In genomic region chr5:21424614-21425602, GRCm38 (mm10) we compare ENCODE assay signal across 8 mouse cellular contexts. TPM values are rescaled to one million over a fixed set of nuclear protein-coding genes. Genes with fewer than 3 reads are reported as not detected.
DNase-seq lines count a peak whose midpoint lies in the region; ATAC-seq and TF ChIP-seq lines count a peak whose summit lies in the region.

Gene Ccdc146 (minus strand): TSS chr5:21424677.
Gene Fam185a (plus strand): TSS chr5:21424958.

- H3K9ac ChIP-seq in embryonic facial prominence, embryonic 15.5 days: peak within 1 kb of the TSS; percentile 77
- H3K9ac ChIP-seq in limb, embryonic 14.5 days (ENCODE audit: low read depth, low read length, severe bottlenecking): peak within 1 kb of the TSS; percentile 69
- peak within 1 kb of the TSS; percentile 64 for H3K9ac ChIP-seq in midbrain, postnatal 0 days (replicated peaks; ENCODE audit: low read length, poor library complexity, severe bottlenecking)

- peak; percentile 99 for DNase-seq in 416B (ENCODE audit: low read depth)
- DNase-seq in heart, adult 8-10 months (ENCODE audit: low spot score): peak; percentile 97
- peak; percentile 99 for DNase-seq in kidney, adult 9 months
- DNase-seq in limb, embryonic 14.5 days (ENCODE audit: low spot score): peak; percentile 100
- DNase-seq in midbrain, postnatal 0 days (ENCODE audit: low spot score): peak; percentile 100
- peak; percentile 63 to 74 for DNase-seq in spleen, postnatal 14 days (ENCODE audit: low spot score in 2 of 2)

- H3K9me3 ChIP-seq in embryonic facial prominence, embryonic 15.5 days (replicated peaks): no peaks in the 10 kb centered on the region
- no peaks in the 10 kb centered on the region for H3K9me3 ChIP-seq in limb, embryonic 14.5 days (ENCODE audit: control insufficient read depth, low read length)
- no peaks in the 10 kb centered on the region for H3K9me3 ChIP-seq in midbrain, postnatal 0 days (ENCODE audit: low read length)

- ATAC-seq in embryonic facial prominence, embryonic 15.5 days (ENCODE audit: insufficient number of reproducible peaks, low FRiP score, low TSS enrichment, low read depth): peak; percentile 99
- peak; percentile 100 for ATAC-seq in limb, embryonic 14.5 days (ENCODE audit: low FRiP score, low read depth)
- ATAC-seq in midbrain, postnatal 0 days (ENCODE audit: low FRiP score): peak; percentile 100

- H3K4me3 ChIP-seq in bone marrow, adult 2 months (replicated peaks; ENCODE audit: control insufficient read depth, low read depth, low read length): peak within 1 kb of the TSS; percentile 99
- peak within 1 kb of the TSS; percentile 81 for H3K4me3 ChIP-seq in embryonic facial prominence, embryonic 15.5 days (replicated peaks)
- peak within 1 kb of the TSS; percentile 81 for H3K4me3 ChIP-seq in limb, embryonic 14.5 days (replicated peaks; ENCODE audit: low read length)
- H3K4me3 ChIP-seq in midbrain, postnatal 0 days (ENCODE audit: low read depth, low read length): peak within 1 kb of the TSS; percentile 92

- under 1% methylated on average over 68 of the region's 68 CpGs for WGBS in bone marrow, adult 2 months
- under 1% methylated on average over 68 of the region's 68 CpGs for WGBS in embryonic facial prominence, embryonic 15.5 days
- under 1% methylated on average over 66 of the region's 68 CpGs for WGBS in limb, embryonic 14.5 days
- under 1% methylated on average over 68 of the region's 68 CpGs for WGBS in midbrain, postnatal 0 days

- no peaks in the 10 kb centered on the region for H3K27me3 ChIP-seq in embryonic facial prominence, embryonic 15.5 days
- no peaks in the 10 kb centered on the region for H3K27me3 ChIP-seq in limb, embryonic 14.5 days (ENCODE audit: control insufficient read depth, insufficient read depth, low read length)
- no peaks in the 10 kb centered on the region; the same call in 1 of the 2 replicates for H3K27me3 ChIP-seq in midbrain, postnatal 0 days (ENCODE audit: insufficient read depth, low read length)

- peak within 1 kb of the TSS; percentile 91 for H3K4me2 ChIP-seq in embryonic facial prominence, embryonic 15.5 days (replicated peaks)
- peak within 1 kb of the TSS; percentile 98 for H3K4me2 ChIP-seq in limb, embryonic 14.5 days (replicated peaks; ENCODE audit: low read depth, low read length, severe bottlenecking)
- peak within 1 kb of the TSS; percentile 97 for H3K4me2 ChIP-seq in midbrain, postnatal 0 days (ENCODE audit: low read depth, low read length, poor library complexity, severe bottlenecking)

- H3K27ac ChIP-seq in bone marrow, adult 2 months (ENCODE audit: control insufficient read depth, insufficient read depth, low read depth, low read length, poor library complexity): peak within 1 kb of the TSS; percentile 17
- no peak within 1 kb of the TSS for H3K27ac ChIP-seq in embryonic facial prominence, embryonic 15.5 days (replicated peaks)
- H3K27ac ChIP-seq in limb, embryonic 14.5 days (replicated peaks; ENCODE audit: low read depth, low read length): no peak within 1 kb of the TSS
- H3K27ac ChIP-seq in midbrain, postnatal 0 days (ENCODE audit: low read depth, low read length): no peak within 1 kb of the TSS

- no peak for TF ChIP-seq POLR2A in bone marrow, adult 2 months (IDR thresholded peaks at IDR 0.05; ENCODE audit: borderline replicate concordance, control insufficient read depth, low read depth, low read length)
- TF ChIP-seq POLR2A in limb, embryonic 14.5 days (IDR thresholded peaks at IDR 0.05; ENCODE audit: borderline replicate concordance, extremely low read depth, insufficient read depth, insufficient read length): no peak

- H3K4me1 ChIP-seq in bone marrow, adult 2 months (ENCODE audit: control insufficient read depth, insufficient read depth, low read length): no peaks in the 10 kb centered on the region; the same call in 1 of the 2 replicates
- peaks cover 9% of the 10 kb centered on the region; the same call in 1 of the 2 replicates for H3K4me1 ChIP-seq in embryonic facial prominence, embryonic 15.5 days
- H3K4me1 ChIP-seq in limb, embryonic 14.5 days (ENCODE audit: control insufficient read depth, insufficient read depth, low read length): peaks cover 4% of the 10 kb centered on the region; the same call in 1 of the 2 replicates
- no peaks in the 10 kb centered on the region; the same call in 1 of the 2 replicates for H3K4me1 ChIP-seq in midbrain, postnatal 0 days (ENCODE audit: insufficient read depth, low read length)

- H3K36me3 ChIP-seq in embryonic facial prominence, embryonic 15.5 days: no peaks in the 10 kb centered on the region
- no peaks in the 10 kb centered on the region for H3K36me3 ChIP-seq in limb, embryonic 14.5 days (ENCODE audit: control insufficient read depth, insufficient read depth, low read length)
- H3K36me3 ChIP-seq in midbrain, postnatal 0 days (ENCODE audit: insufficient read depth, low read length): no peaks in the 10 kb centered on the region

- TF ChIP-seq CTCF in bone marrow, adult 2 months (IDR thresholded peaks at IDR 0.05; ENCODE audit: control insufficient read depth, insufficient read depth, low read length): no peak
- no peak for TF ChIP-seq CTCF in midbrain, postnatal 0 days (IDR thresholded peaks at IDR 0.05)

RNA-seq across cellular contexts. Expression of gene Ccdc146, which starts in this region (rescaled TPM):
- polyA plus RNA-seq in bone marrow, adult 2 months (2011; ENCODE audit: insufficient read depth, insufficient read length, low replicate concordance, missing spikeins): not detected in 2 replicates
- polyA plus RNA-seq in embryonic facial prominence, embryonic 15.5 days (2015; fragmentation: Nextera tagmentation; extraction: Ambion mirVana): 3.5 and 7.5 TPM in 2 replicates
- total RNA-seq in heart, adult 8-10 months (2022): 1 to 10 TPM; 2.6 to 6.0 (median 4.1) TPM
- 0.09 TPM in 2 replicates for polyA plus RNA-seq in limb, embryonic 14.5 days (2012; rRNA removed)
- polyA plus RNA-seq in limb, embryonic 14.5 days (2014; fragmentation: Nextera tagmentation; extraction: Ambion mirVana): 0.11 and 0.18 TPM in 2 replicates
- 0.14 and 0.27 TPM in 2 replicates for total RNA-seq in midbrain, postnatal 0 days (2014; rRNA removed)
- polyA plus RNA-seq in midbrain, postnatal 0 days (2015; fragmentation: Nextera tagmentation; extraction: Ambion mirVana): 0.43 and 0.74 TPM in 2 replicates

RNA-seq across cellular contexts. Expression of gene Fam185a, which starts in this region (rescaled TPM):
- 1.2 and 4.6 TPM in 2 replicates for polyA plus RNA-seq in bone marrow, adult 2 months (2011; ENCODE audit: insufficient read depth, insufficient read length, low replicate concordance, missing spikeins)
- polyA plus RNA-seq in embryonic facial prominence, embryonic 15.5 days (2015; fragmentation: Nextera tagmentation; extraction: Ambion mirVana): 5.7 and 6.5 TPM in 2 replicates
- total RNA-seq in heart, adult 8-10 months (2022): 10 to 100 TPM; 20.9 to 23.3 (median 22.5) TPM
- polyA plus RNA-seq in limb, embryonic 14.5 days (2012; rRNA removed): 4.4 TPM in 2 replicates
- polyA plus RNA-seq in limb, embryonic 14.5 days (2014; fragmentation: Nextera tagmentation; extraction: Ambion mirVana): 4.9 and 5.3 TPM in 2 replicates
- total RNA-seq in midbrain, postnatal 0 days (2014; rRNA removed): 13.2 and 13.5 TPM in 2 replicates
- 10.1 and 10.8 TPM in 2 replicates for polyA plus RNA-seq in midbrain, postnatal 0 days (2015; fragmentation: Nextera tagmentation; extraction: Ambion mirVana)
